Mouse (Mus musculus) heart, postnatal 4 days (tissue): Measurements from ENCODE around the gene Zranb3. TPM values are rescaled to one million over a fixed set of nuclear protein-coding genes. Genes with fewer than 3 reads are reported as not detected.
"Not testable (repeated sequence)": the region's sequence is repeated elsewhere in the genome, so short reads cannot be mapped to it uniquely, and the experiment has no call there.

Experiments
- DNase-seq: peaks from one replicate; pipeline ENCODE4 v3.0.0; 2021
- total RNA-seq, 2 experiments: library from RNA; stranded (reverse); gene quantifications; 2 replicates each; pipeline ENCODE4 v1.2.3; 2021

Zranb3 gene
- total RNA-seq, 2 experiments from 2014 or later: 8.2 to 10.8 TPM

DNA sequence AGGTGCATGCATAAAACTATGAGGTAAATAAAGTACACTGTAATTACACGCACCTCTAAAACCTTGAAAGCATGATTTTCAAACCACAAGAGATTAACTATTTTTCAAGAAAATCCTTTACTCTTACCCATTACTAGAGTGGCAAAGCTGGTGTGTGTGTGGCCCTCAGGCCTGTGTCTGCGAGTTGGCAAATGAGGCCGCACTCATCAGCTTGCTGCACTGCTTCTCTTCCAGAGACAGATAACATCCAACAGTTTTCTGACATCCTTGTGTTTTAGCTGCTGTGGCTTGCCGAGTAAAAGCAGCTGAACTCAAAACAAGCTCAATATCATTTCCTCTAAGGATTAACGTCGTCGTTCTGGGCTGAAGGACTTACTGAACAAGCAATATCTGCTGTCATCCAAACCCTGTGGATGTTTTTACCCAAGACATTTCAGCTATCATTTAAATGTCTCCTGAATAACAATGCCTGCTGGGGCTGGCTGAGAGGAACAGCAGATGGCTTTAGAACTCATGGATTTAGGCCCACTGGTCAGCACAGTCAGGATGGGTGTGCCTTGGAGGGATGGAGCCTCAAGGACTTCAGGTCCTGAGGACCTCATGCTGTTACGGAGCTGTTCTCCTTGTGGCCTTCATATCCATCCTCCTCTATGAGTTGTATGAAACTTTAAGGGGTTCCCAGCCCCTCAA lies 42.0 kb downstream of the Zranb3 start:
- no peak for DNase-seq

- no peak for DNase-seq
These were observed 44.2 kb downstream of the Zranb3 start for GRCm38 (mm10) chr1:128058625-128059024.

DNA sequence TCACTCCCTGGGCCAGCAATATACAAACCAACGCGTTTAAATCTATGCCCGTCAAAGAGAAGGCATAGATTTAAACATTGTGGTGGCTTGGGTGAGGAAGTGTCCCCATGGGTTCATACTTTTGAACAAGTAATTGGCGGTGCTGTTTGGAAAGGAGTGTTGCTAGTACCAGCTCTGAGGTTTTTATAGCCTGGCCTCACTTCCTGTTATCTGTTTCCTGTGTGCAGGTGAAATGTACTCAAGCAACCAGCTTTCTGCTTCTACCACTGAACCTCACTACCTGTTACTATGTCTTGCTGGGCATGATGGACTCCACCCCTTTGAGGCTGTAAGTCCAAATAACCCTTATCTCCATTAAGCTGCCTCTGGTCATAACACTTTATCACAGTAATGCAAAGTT lies 45.6 kb downstream of the Zranb3 start:
- no peak for DNase-seq

DNA sequence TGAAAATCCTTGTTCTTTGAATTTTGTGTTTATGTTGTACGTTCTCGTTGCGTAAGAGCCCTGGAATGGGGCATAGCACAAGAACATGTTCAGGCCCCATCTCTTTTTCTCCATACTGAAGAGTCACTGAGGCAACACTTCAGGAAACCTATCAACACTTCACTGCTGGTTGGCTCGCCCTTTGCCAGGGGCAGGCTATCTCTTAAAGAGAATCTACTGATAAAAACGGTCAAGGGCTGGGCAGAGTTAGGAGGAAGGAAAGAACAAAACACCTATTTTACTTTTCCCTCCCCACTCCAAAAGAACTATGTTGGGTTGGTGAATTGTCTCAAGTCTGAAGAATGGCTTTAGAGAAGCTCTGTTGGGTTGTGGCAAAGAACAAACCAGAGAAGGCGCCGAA lies 55.9 kb downstream of the Zranb3 start:
- no peak for DNase-seq

DNA sequence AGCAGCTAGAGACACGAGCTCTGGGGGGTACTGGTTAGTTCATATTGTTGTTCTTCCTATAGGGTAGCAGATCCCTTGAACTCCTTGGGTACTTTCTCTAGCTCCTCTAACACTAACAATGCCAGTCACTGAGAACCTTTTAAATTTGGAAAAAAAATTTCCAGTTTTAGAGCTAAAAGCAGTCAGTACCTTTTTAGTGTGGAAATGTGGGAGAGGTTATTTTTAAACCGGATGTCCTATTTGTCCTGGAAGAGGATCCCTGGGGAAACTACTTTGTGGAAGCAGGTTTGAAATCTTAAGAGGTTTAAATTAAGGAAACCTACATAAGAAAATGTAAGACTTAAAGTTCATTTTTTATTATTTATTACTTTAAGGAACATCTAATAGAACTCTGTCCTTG lies 56.4 kb downstream of the Zranb3 start:
- DNase-seq: no peak

DNA sequence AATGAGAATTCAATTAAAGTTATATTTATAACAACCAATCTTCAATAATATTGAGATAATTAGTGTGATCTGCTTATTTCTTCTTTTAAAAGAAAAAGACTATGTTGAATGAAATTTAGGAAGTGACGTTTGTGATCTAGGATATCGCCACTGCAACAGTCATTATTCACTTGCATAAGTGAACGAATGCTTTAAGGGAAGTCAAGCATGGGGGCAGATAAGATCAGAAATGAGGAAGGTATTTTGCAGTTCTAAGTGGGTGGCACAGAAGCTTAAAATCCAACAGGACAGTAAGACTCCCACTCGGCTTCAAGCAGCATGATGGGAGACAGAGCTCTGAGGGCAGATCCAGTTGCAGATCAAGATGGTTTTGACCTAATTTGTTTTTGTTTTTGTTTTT lies 58.7 kb downstream of the Zranb3 start:
- DNase-seq: no peak

GRCm38 (mm10) chr1:128036296-128036695 lies 66.6 kb downstream of the Zranb3 start:
- no peak for DNase-seq

DNA sequence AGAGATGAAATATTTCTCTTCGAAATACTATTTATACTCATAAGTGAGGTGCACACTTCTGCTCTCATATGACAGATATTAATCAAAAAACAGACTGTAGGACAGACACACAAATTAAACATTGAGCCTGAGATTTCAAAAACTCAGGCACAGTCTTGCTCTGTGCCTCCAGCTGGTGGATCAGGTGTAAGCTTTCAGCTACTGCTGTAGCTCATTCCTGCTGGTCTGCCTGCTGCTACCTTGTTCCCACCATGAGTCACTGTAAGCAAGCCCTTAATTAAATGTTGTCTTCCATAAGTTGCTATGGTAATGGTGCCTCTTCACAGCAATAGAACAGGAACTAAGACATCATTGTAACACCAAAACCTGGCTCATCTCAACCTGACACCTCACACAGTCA lies 70.7 kb downstream of the Zranb3 start:
- DNase-seq: no peak

- DNase-seq: no peak
These were observed 71.3 kb downstream of the Zranb3 start for GRCm38 (mm10) chr1:128031524-128031923.

DNA sequence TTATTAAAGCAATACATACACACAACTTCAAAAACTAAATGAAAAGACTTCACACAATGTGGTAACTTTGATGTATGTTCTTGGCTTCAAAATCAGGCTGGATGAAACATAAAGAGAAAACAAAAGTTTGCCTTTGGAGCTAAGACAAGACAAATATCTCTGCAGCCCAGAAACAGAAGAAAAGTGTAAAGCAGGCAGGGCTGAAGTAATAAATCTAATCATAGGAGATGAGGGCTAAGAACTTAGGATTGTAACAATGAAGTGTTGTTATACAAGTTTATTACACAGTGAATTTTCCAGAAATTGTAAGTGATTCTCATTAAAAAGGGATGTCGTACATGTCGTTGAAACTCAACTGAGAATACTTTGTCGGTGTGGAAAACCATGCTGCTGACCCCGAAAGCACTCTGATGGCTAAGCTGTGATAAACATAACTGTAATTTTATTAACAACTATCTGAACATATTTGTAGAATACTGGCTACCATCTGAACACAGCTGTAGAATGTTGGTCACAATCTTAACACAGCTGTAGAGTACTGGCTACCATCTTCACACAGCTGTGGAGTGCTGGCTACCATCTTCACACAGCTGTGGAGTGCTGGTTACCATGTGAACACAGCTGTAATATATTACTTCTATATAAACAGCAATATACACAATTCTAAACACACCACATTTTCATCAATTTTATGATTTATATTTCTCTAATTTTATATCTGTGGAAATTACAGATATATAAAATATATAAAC lies 78.3 kb downstream of the Zranb3 start:
- no peak for DNase-seq

GRCm38 (mm10) chr1:128020001-128020770 lies 82.7 kb downstream of the Zranb3 start:
- DNase-seq: no peak

DNA sequence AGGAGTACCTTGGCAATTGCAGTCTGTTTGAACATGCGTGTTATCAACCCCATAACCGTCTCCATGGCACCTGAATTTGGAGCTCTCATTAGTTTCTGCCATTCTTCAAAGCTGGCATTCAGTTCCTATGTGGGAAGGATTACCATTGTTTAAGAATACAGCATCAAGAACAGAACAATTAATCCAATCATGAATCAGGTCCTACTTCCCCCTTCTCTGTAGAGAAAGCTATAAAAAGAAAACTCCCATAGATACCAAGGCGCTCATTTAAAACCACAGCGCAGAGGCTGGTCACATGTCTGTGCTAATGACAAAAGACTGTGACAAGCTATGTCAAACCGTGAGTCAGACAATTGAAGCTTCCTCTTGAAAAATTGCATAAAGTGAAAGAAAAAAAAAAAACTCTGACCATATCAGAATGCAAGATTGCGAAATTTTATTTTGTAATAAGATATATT lies 86.8 kb downstream of the Zranb3 start:
- no peak for DNase-seq

GRCm38 (mm10) chr1:128013698-128014386 lies 89.0 kb downstream of the Zranb3 start:
- no peak for DNase-seq

GRCm38 (mm10) chr1:128009751-128010150 lies 93.1 kb downstream of the Zranb3 start:
- no peak for DNase-seq

GRCm38 (mm10) chr1:128006042-128006600 lies 96.7 kb downstream of the Zranb3 start:
- DNase-seq: not testable (repeated sequence)

DNA sequence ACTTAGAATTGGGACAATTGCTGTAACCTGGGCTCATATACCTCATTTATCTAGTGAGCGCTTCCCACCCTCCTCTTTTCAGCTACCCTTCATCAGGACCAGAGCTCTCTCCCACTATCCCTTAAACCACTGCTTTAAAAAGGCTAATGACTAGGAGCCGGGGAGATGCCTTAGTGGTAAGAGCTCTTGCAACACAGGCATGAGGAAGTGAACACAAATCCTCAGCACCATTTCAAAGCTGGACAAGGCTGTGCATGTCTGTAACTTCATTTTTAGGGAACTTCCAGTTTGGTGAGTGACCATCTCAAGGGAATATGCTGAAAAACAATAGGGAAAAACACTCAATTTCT lies 98.5 kb downstream of the Zranb3 start:
- no peak for DNase-seq

GRCm38 (mm10) chr1:128003712-128004370 lies 99.0 kb downstream of the Zranb3 start:
- DNase-seq: no peak

- no peak for DNase-seq
These were observed 100.7 kb downstream of the Zranb3 start for GRCm38 (mm10) chr1:128002159-128002558.

- DNase-seq: not testable (repeated sequence)
These were observed 101.9 kb downstream of the Zranb3 start for GRCm38 (mm10) chr1:128000931-128001330.

DNA sequence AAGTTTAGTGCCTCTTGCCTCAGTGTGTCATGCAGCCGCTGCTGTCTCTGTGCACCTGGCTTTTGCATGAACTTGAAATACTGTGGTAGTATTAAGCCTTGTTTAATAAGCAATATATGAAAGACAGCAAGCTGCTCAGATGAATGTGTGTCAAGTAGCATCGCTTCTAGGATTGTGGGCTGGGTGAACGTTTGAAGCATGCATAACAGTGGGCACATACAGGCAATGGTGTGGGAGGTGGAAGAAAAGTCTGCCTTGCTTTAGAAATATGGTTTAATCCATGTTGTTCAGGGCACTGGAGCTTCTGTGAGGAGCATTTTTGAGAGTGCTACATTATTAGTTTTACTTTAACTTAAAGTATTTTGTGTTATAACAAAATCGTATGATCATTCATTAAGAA lies 109.0 kb downstream of the Zranb3 start:
- DNase-seq: no peak

DNA sequence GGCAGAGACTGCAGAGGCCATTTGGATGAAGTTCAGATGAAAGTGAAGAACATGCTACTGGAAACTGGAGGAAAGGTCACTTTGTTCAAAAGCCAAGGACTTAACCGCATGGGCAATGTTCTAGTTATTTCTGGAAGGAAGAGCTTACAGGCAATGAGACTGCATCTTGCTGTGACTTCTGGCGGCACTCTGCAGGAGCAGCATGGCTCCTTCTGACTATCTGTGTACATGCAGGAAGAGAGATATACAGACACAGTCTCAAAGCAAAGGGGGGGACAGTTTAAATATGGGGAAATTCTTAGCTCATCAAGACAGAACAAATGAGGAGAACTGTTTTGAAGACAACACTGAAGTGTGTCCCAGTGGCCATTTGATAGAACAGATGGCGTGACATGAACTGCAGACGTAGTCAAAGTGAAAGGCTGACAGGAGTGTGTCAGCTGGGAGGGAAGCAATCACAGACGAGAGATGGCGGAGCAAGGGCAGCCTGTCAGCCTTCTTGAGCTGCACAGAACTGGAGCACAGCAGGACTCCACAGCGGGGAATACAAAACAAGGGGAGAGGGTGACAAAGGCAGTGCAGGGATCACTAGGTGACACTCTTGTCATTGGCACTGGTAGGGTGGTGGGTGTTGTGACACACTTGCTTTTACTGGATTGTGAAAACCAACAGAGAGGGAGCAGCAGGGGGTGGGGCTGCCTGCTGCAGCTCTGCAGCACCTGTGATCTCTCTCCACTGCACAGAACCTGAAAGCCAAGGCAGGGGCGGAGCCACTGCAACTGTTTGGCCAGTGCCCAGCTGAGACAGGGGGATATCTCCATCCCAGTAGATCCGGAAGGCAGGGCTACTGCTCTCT lies 112.7 kb downstream of the Zranb3 start:
- peak; percentile 26 for DNase-seq
